Mouse (Mus musculus) liver, embryonic 14.5 days (tissue): ENCODE measurements at regions not wholly inside any gene's neighbourhood (a gene's known extent, or its start where the extent isn't known, plus 50 kb on each side); places are given as distances from the start of the nearest gene placed in this dataset.

Source experiments
- ATAC-seq: fragments of 200-750 bp; cut with Nextera tagmentation; 2 replicates; pipeline ENCODE4 v1.8.0; 2017; ENCODE audit warnings: moderate number of reproducible peaks, mild to moderate bottlenecking, moderate library complexity; ENCODE audit not compliant: insufficient read depth
- DNase-seq, 3 experiments: peaks; one replicate each; pipeline ENCODE4 v3.0.0-alpha.2; 2012 to 2013; ENCODE audit warnings: low read depth in 3 of 3, low spot score in 3 of 3
- H3K27ac ChIP-seq: fragments of 300-500 bp; sonication (generic); 2 replicates; pipeline ENCODE4 v1.5.1; 2014; ENCODE audit warnings: moderate library complexity, mild to moderate bottlenecking, control low read depth, inconsistent platforms
- H3K27me3 ChIP-seq: fragments of 300-500 bp; sonication (generic); 2 replicates; pipeline ENCODE4 v1.6.1; 2014; ENCODE audit warnings: mild to moderate bottlenecking, low read length, moderate library complexity; ENCODE audit not compliant: control insufficient read depth, insufficient read depth
- H3K36me3 ChIP-seq: fragments of 300-500 bp; sonication (generic); replicated peaks from 2 replicates; pipeline ENCODE4 v1.6.1; 2014; ENCODE audit warnings: low read depth; ENCODE audit not compliant: control insufficient read depth, insufficient read depth
- H3K4me1 ChIP-seq, 2 experiments: fragments of 200-500 bp in 1 of 2; fragments of 300-500 bp in 1 of 2; sonication (generic) in 1 of 2; replicated peaks; 2 replicates each; pipeline ENCODE4 v1.6.1; 2012 to 2014; ENCODE audit warnings: antibody characterized with exemption in 1 of 2, inconsistent platforms in 1 of 2, low read length in 1 of 2; ENCODE audit not compliant: control insufficient read depth in 2 of 2, insufficient read depth in 2 of 2
- H3K4me2 ChIP-seq: fragments of 300-500 bp; sonication (generic); 2 replicates; pipeline ENCODE4 v1.6.1; 2014; ENCODE audit warnings: low read depth, mild to moderate bottlenecking, control low read depth, moderate library complexity
- H3K4me3 ChIP-seq, 2 experiments: fragments of 200-500 bp in 1 of 2; fragments of 300-500 bp in 1 of 2; sonication (generic) in 1 of 2; 2 replicates each; pipeline ENCODE4 v1.5.1; 2012 to 2014; ENCODE audit warnings: low read depth in 2 of 2, low read length in 2 of 2, mild to moderate bottlenecking in 2 of 2, control low read depth in 1 of 2, inconsistent platforms in 1 of 2, moderate library complexity in 1 of 2; ENCODE audit not compliant: insufficient read depth in 1 of 2
- H3K9ac ChIP-seq: fragments of 300-500 bp; sonication (generic); replicated peaks from 2 replicates; pipeline ENCODE4 v1.6.1; 2014; ENCODE audit warnings: mild to moderate bottlenecking, control low read depth, moderate library complexity
- H3K9me3 ChIP-seq: fragments of 300-500 bp; sonication (generic); 2 replicates; pipeline ENCODE4 v1.6.1; 2016; ENCODE audit warnings: low read length, mixed read lengths; ENCODE audit not compliant: control insufficient read depth
- CTCF ChIP-seq: IDR thresholded peaks from 2 replicates; pipeline ENCODE4 v1.5.1; 2016; ENCODE audit warnings: antibody characterized with exemption, low read depth, control low read depth
- EP300 ChIP-seq: IDR thresholded peaks from 2 replicates; pipeline ENCODE4 v1.6.1; 2016; ENCODE audit warnings: antibody characterized with exemption, low read depth
- WGBS: fragments of 180-500 bp; shearing (Covaris S2); extraction: QIAGEN DNeasy Blood & Tissue Kit; methylation state at CpG from one replicate; pipeline ENCODE4 v1.1.7; 2014; ENCODE audit not compliant: insufficient replicate concordance; 5-methylcytosine and 5-hydroxymethylcytosine counted together

GRCm38 (mm10) chr8:78021473-78021872 is 191.6 kb upstream of the Ttc29 start:
- Histone ChIP-seq H3K27ac (no peak overlapping the region), H3K27me3 (no peaks in the 10 kb centered on the region), H3K9me3 (no peaks in the 10 kb centered on the region), H3K4me2 (no peak overlapping the region), H3K9ac (no peak overlapping the region), H3K4me1 (0 out of 4 replicates have a peak, but pooled peaks cover 0 to 6% of the 10 kb centered on the region in 2 experiments), H3K36me3 (no peaks in the 10 kb centered on the region), H3K4me3 (no peak overlapping the region)
- TF ChIP-seq EP300: no peak
- no peak for TF ChIP-seq CTCF
- DNase-seq: no peak
- ATAC-seq: no peak
- WGBS: 23% methylated on average over 2 of the region's 2 CpGs

GRCm38 (mm10) chr8:78022986-78023385 is 190.1 kb upstream of the Ttc29 start:
- H3K36me3 ChIP-seq: no peaks in the 10 kb centered on the region
- H3K9me3 ChIP-seq: no peaks in the 10 kb centered on the region
- no peak for DNase-seq
- no peak overlapping the region for H3K9ac ChIP-seq
- no peak overlapping the region for H3K4me2 ChIP-seq
- 0 out of 4 replicates have a peak, but pooled peaks cover 0 to 6% of the 10 kb centered on the region in 2 experiments for H3K4me1 ChIP-seq
- ATAC-seq: no peak
- TF ChIP-seq CTCF (no peak), EP300 (no peak)
- H3K27me3 ChIP-seq: no peaks in the 10 kb centered on the region
- H3K4me3 ChIP-seq: no peak overlapping the region
- 46% methylated on average over 5 of the region's 5 CpGs for WGBS
- H3K27ac ChIP-seq: no peak overlapping the region

DNA sequence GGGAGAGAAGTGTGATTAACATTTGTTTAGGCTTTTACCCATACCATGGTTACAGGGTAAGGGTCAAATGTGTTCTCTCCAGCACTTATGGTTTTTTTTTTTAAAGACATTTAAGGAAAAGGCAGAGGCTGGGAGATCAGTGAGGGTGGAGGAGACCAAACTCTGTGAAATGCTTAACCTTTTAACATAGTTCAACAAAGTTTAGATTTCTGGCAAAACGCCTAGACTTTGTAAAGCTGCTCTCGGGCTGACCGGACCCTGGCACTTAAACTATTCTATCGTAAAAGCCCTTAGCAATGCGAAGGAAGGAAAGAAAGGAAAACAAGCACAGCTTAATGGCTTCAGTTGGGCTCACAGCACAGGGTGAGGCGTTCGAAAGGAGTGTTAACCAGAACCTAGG is 189.6 kb upstream of the Ttc29 start:
- DNase-seq (peak in 1 of 3 experiments; percentile 14), ATAC-seq (no peak)
- TF ChIP-seq CTCF: no peak
- no peak for TF ChIP-seq EP300
- no peaks in the 10 kb centered on the region for H3K36me3 ChIP-seq
- H3K9me3 ChIP-seq: no peaks in the 10 kb centered on the region
- H3K4me1 ChIP-seq: 0 out of 4 replicates have a peak, but pooled peaks cover 0 to 6% of the 10 kb centered on the region in 2 experiments
- no peaks in the 10 kb centered on the region for H3K27me3 ChIP-seq
- 37% methylated on average over 7 of the region's 7 CpGs for WGBS
- no peak overlapping the region for H3K4me2 ChIP-seq
- no peak overlapping the region for H3K9ac ChIP-seq
- no peak overlapping the region for H3K4me3 ChIP-seq
- H3K27ac ChIP-seq: no peak overlapping the region

DNA sequence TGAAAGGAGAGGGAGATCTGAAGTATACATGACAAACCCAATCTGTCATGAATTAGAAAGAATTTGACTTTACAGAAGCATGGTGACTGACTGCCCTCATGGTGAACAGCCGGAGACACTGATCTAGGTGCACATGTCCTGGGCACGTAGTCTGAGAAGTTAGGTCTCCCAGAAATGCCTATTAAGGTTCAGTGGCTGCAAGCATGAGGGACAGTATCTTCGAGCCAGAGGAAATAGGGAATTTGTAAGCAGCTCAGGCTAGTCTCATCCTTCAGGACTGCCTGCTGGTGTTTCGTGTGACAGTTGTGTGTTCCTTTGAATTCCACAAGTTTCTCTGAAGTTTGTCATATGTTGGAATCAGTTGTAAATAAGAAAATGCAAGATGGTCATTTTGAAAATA is 189.2 kb upstream of the Ttc29 start:
- Histone ChIP-seq H3K27ac (no peak overlapping the region), H3K27me3 (no peaks in the 10 kb centered on the region), H3K9me3 (no peaks in the 10 kb centered on the region), H3K4me1 (peaks cover 0 to 6% of the 10 kb centered on the region in 2 experiments; a peak in 1 of 4 replicates), H3K4me3 (no peak overlapping the region), H3K9ac (no peak overlapping the region), H3K36me3 (no peaks in the 10 kb centered on the region), H3K4me2 (no peak overlapping the region)
- TF ChIP-seq CTCF (no peak), EP300 (no peak)
- no peak for DNase-seq
- ATAC-seq: no peak
- WGBS: 50% methylated on average over 4 of the region's 4 CpGs

DNA sequence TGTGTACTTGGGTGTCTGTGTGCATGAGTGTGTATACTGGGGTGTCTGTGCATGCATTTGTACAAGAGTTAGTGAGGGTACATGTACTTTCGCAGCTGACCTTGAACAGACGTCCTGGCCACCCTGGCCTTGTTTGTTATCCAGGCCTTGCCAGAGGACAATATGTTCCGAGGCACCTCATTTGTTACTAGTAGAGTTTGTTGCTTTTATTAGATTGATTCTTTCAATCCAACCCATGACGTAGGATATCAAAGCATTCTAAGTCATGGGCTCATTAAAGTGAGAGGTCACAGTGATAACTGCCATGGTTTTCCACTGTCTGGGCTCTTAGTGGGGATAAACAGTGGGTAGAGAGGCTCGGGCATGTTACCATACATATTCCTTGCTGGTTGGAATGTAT is 188.1 kb upstream of the Ttc29 start:
- H3K27me3 ChIP-seq: no peaks in the 10 kb centered on the region
- no peak for ATAC-seq
- no peak overlapping the region for H3K27ac ChIP-seq
- TF ChIP-seq CTCF (no peak), EP300 (no peak)
- peaks cover 0 to 6% of the 10 kb centered on the region in 2 experiments; a peak in 1 of 4 replicates for H3K4me1 ChIP-seq
- no peak overlapping the region for H3K4me3 ChIP-seq
- H3K36me3 ChIP-seq: no peaks in the 10 kb centered on the region
- H3K9me3 ChIP-seq: no peaks in the 10 kb centered on the region
- H3K4me2 ChIP-seq: no peak overlapping the region
- WGBS: 66% methylated on average over 5 of the region's 5 CpGs
- DNase-seq: no peak
- H3K9ac ChIP-seq: no peak overlapping the region
